Mouse (Mus musculus): Measurements from ENCODE around the gene Cacna2d2. TPM values are rescaled to one million over a fixed set of nuclear protein-coding genes. Genes with fewer than 3 reads are reported as not detected.

Cacna2d2 gene
- polyA plus RNA-seq, 1 experiment from 2014 or later = 4.6 TPM

GRCm38 (mm10) chr9:107545199-107545598 is 145.8 kb downstream of the Cacna2d2 start:
- Histone ChIP-seq H3K27ac (no peak overlapping the region), H3K4me1 (peaks cover 43% of the 10 kb centered on the region), H3K27me3 (peaks cover 19% of the 10 kb centered on the region), H3K4me3 (no peak overlapping the region), H3K36me3 (peaks cover 20% of the 10 kb centered on the region), H3K9me3 (replicated peaks) (no peaks in the 10 kb centered on the region), H3K4me2 (replicated peaks) (no peak overlapping the region), H3K9ac (no peak overlapping the region; the same call in 1 of the 2 replicates)
- 86% methylated on average over 10 of the region's 10 CpGs for WGBS
- no peak for ATAC-seq (ENCODE audit: low FRiP score)

GRCm38 (mm10) chr9:107545602-107546001 is 146.2 kb downstream of the Cacna2d2 start:
- H3K4me2 ChIP-seq (replicated peaks) = no peak overlapping the region
- no peak overlapping the region for H3K4me3 ChIP-seq
- 3% methylated on average over 3 of the region's 3 CpGs for WGBS
- ATAC-seq (ENCODE audit: low FRiP score) = no peak
- H3K9me3 ChIP-seq (replicated peaks) = no peaks in the 10 kb centered on the region
- H3K4me1 ChIP-seq = peaks cover 43% of the 10 kb centered on the region
- H3K27me3 ChIP-seq = peaks cover 23% of the 10 kb centered on the region
- H3K27ac ChIP-seq = no peak overlapping the region
- peaks cover 20% of the 10 kb centered on the region for H3K36me3 ChIP-seq
- H3K9ac ChIP-seq = no peak overlapping the region

GRCm38 (mm10) chr9:107547026-107547425 is 147.6 kb downstream of the Cacna2d2 start, which contains the start of gene Zmynd10:
Gene Zmynd10, plus strand, starts transcription at chr9:107547298.
- H3K9me3 ChIP-seq (replicated peaks) = no peaks in the 10 kb centered on the region
- peaks cover 37% of the 10 kb centered on the region for H3K27me3 ChIP-seq
- H3K4me2 ChIP-seq (replicated peaks) = peak within 1 kb of the TSS; percentile 46
- peak within 1 kb of the TSS; percentile 52 for H3K27ac ChIP-seq
- ATAC-seq (ENCODE audit: low FRiP score) = peak; percentile 66
- peak within 1 kb of the TSS; percentile 33; the same call in 1 of the 2 replicates for H3K9ac ChIP-seq
- H3K4me3 ChIP-seq = peak within 1 kb of the TSS; percentile 7; the same call in 1 of the 2 replicates
- 4% methylated on average over 20 of the region's 20 CpGs for WGBS
- peaks cover 20% of the 10 kb centered on the region for H3K36me3 ChIP-seq
- H3K4me1 ChIP-seq = peaks cover 48% of the 10 kb centered on the region

GRCm38 (mm10) chr9:107547957-107548356 is 148.5 kb downstream of the Cacna2d2 start:
- no peak overlapping the region for H3K9ac ChIP-seq
- H3K4me1 ChIP-seq = peaks cover 41% of the 10 kb centered on the region
- no peak overlapping the region for H3K27ac ChIP-seq
- no peak overlapping the region for H3K4me2 ChIP-seq (replicated peaks)
- H3K4me3 ChIP-seq = no peak overlapping the region
- no peaks in the 10 kb centered on the region for H3K9me3 ChIP-seq (replicated peaks)
- H3K36me3 ChIP-seq = peaks cover 20% of the 10 kb centered on the region
- 85% methylated on average over 5 of the region's 5 CpGs for WGBS
- peaks cover 46% of the 10 kb centered on the region for H3K27me3 ChIP-seq
- no peak for ATAC-seq (ENCODE audit: low FRiP score)

- WGBS = 87% methylated on average over 10 of the region's 10 CpGs
- peaks cover 13% of the 10 kb centered on the region for H3K36me3 ChIP-seq
- ATAC-seq (ENCODE audit: low FRiP score) = no peak
- peaks cover 48% of the 10 kb centered on the region for H3K27me3 ChIP-seq
- no peak overlapping the region for H3K9ac ChIP-seq
- H3K4me3 ChIP-seq = no peak overlapping the region
- no peak overlapping the region for H3K4me2 ChIP-seq (replicated peaks)
- peaks cover 43% of the 10 kb centered on the region for H3K4me1 ChIP-seq
- no peak overlapping the region for H3K27ac ChIP-seq
- H3K9me3 ChIP-seq (replicated peaks) = no peaks in the 10 kb centered on the region
These were observed 149.4 kb downstream of the Cacna2d2 start for GRCm38 (mm10) chr9:107548820-107549219.

- H3K9me3 ChIP-seq (replicated peaks) = no peaks in the 10 kb centered on the region
- peaks cover 44% of the 10 kb centered on the region for H3K4me1 ChIP-seq
- 81% methylated on average over 20 of the region's 20 CpGs for WGBS
- peaks cover 48% of the 10 kb centered on the region for H3K27me3 ChIP-seq
- H3K9ac ChIP-seq = no peak overlapping the region
- H3K27ac ChIP-seq = no peak overlapping the region
- H3K36me3 ChIP-seq = peaks cover 7% of the 10 kb centered on the region
- no peak overlapping the region for H3K4me3 ChIP-seq
- no peak for ATAC-seq (ENCODE audit: low FRiP score)
- no peak overlapping the region for H3K4me2 ChIP-seq (replicated peaks)
These were observed 150.1 kb downstream of the Cacna2d2 start for GRCm38 (mm10) chr9:107549297-107550074.

GRCm38 (mm10) chr9:107550491-107551116 is 151.2 kb downstream of the Cacna2d2 start:
- H3K9me3 ChIP-seq (replicated peaks) = no peaks in the 10 kb centered on the region
- ATAC-seq (ENCODE audit: low FRiP score) = no peak
- peaks cover 48% of the 10 kb centered on the region for H3K27me3 ChIP-seq
- peak overlapping the region; percentile 62 for H3K4me2 ChIP-seq (replicated peaks)
- WGBS = 21% methylated on average over 23 of the region's 23 CpGs
- no peaks in the 10 kb centered on the region for H3K36me3 ChIP-seq
- peak overlapping the region; percentile 34; the same call in 1 of the 2 replicates for H3K4me3 ChIP-seq
- peak overlapping the region; percentile 51; the same call in 1 of the 2 replicates for H3K9ac ChIP-seq
- peaks cover 49% of the 10 kb centered on the region for H3K4me1 ChIP-seq
- H3K27ac ChIP-seq = no peak overlapping the region

- Histone ChIP-seq H3K27me3 (peaks cover 48% of the 10 kb centered on the region), H3K27ac (no peak within 1 kb of the TSS), H3K4me1 (peaks cover 49% of the 10 kb centered on the region), H3K9me3 (replicated peaks) (no peaks in the 10 kb centered on the region), H3K4me2 (replicated peaks) (peak within 1 kb of the TSS; percentile 62), H3K36me3 (no peaks in the 10 kb centered on the region), H3K4me3 (peak within 1 kb of the TSS; percentile 34), H3K9ac (peak within 1 kb of the TSS; percentile 51)
- WGBS = under 1% methylated on average over 63 of the region's 63 CpGs
- ATAC-seq (ENCODE audit: low FRiP score) = no peak
These were observed 151.9 kb downstream of the Cacna2d2 start, which contains the start of gene Rassf1 for GRCm38 (mm10) chr9:107551117-107551889. Gene Rassf1, plus strand, starts transcription at chr9:107551555.

GRCm38 (mm10) chr9:107551890-107552355 is 152.5 kb downstream of the Cacna2d2 start:
- H3K27me3 ChIP-seq = peaks cover 48% of the 10 kb centered on the region
- ATAC-seq (ENCODE audit: low FRiP score) = no peak
- H3K36me3 ChIP-seq = no peaks in the 10 kb centered on the region
- peak overlapping the region; percentile 62 for H3K4me2 ChIP-seq (replicated peaks)
- no peaks in the 10 kb centered on the region for H3K9me3 ChIP-seq (replicated peaks)
- H3K9ac ChIP-seq = peak overlapping the region; percentile 51
- no peak overlapping the region for H3K27ac ChIP-seq
- peak overlapping the region; percentile 34 for H3K4me3 ChIP-seq
- WGBS = 3% methylated on average over 8 of the region's 8 CpGs
- peaks cover 48% of the 10 kb centered on the region for H3K4me1 ChIP-seq

DNA sequence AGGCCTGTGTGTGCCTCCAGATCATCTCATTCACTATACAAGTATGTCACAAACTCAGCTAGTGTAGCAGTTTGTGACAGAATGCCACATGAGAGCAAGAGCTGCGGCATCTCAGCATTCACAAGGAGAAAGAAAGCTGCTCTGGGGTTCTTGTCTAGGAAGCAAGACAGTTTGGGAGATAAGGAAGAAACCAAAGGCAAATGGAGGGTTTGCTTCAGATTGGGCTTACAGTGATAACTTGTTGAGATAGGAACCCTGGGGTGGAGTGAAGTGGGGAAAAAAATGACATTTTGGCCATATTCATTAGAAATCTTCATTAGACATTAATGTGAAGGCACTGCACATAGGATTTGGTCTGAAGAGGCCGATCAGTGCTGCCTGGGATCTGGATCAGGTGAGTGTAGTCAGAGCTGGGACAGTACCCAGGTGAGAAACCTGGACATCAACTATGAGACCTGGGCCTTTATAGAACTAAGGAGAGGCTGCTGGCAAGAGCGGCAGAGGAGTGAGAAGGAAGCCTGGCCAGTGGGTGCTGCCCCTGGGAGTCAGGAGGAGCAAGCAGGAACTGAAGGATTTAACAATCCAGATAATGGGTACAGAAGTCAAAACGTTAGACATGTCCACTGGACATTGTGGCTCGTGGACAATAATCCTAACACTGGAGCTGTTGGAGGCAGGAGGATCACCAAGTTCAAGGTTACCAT is 153.4 kb downstream of the Cacna2d2 start:
- WGBS = 80% methylated on average over 5 of the region's 5 CpGs
- peaks cover 9% of the 10 kb centered on the region for H3K36me3 ChIP-seq
- 0 out of 2 replicates have a peak overlapping the region, but pooled peaks have one; percentile 62 for H3K4me2 ChIP-seq (replicated peaks)
- no peak overlapping the region; the same call in 1 of the 2 replicates for H3K4me3 ChIP-seq
- peaks cover 39% of the 10 kb centered on the region for H3K4me1 ChIP-seq
- no peaks in the 10 kb centered on the region for H3K9me3 ChIP-seq (replicated peaks)
- ATAC-seq (ENCODE audit: low FRiP score) = no peak
- no peak overlapping the region for H3K9ac ChIP-seq
- H3K27ac ChIP-seq = no peak overlapping the region
- peaks cover 48% of the 10 kb centered on the region for H3K27me3 ChIP-seq

GRCm38 (mm10) chr9:107553541-107554318 is 154.3 kb downstream of the Cacna2d2 start:
- H3K27ac ChIP-seq = peak overlapping the region; percentile 82
- 7% methylated on average over 37 of the region's 37 CpGs for WGBS
- peaks cover 18% of the 10 kb centered on the region for H3K36me3 ChIP-seq
- ATAC-seq (ENCODE audit: low FRiP score) = peak; percentile 80
- peaks cover 39% of the 10 kb centered on the region for H3K4me1 ChIP-seq
- H3K4me3 ChIP-seq = peak overlapping the region; percentile 66
- peak overlapping the region; percentile 93 for H3K4me2 ChIP-seq (replicated peaks)
- H3K27me3 ChIP-seq = peaks cover 43% of the 10 kb centered on the region
- no peaks in the 10 kb centered on the region for H3K9me3 ChIP-seq (replicated peaks)
- H3K9ac ChIP-seq = peak overlapping the region; percentile 65
